Mouse (Mus musculus) bone marrow macrophage, adult 2 months (primary cell): Measurements from ENCODE around the gene Rtn2.

Experiments used
- CTCF ChIP-seq: IDR thresholded peaks from 2 replicates; pipeline ENCODE4 v1.5.1; 2012; ENCODE audit warnings: low read depth, mild to moderate bottlenecking, low read length, moderate library complexity
- POLR2A ChIP-seq: IDR thresholded peaks from 2 replicates; pipeline ENCODE4 v1.6.1; 2012; ENCODE audit warnings: mild to moderate bottlenecking, low read depth, low read length, borderline replicate concordance

GRCm38 (mm10) chr7:19267051-19267450 lies 15.4 kb upstream of the Rtn2 start:
- no peak for TF ChIP-seq CTCF
- TF ChIP-seq POLR2A, result no peak
